Comparison of ENCODE assay signal across 8 mouse cellular contexts in genomic region chr5:89881425-89881824, GRCm38 (mm10). TPM values are rescaled to one million over a fixed set of nuclear protein-coding genes. Genes with fewer than 3 reads are reported as not detected.
A peak's percentile ranks its signal among the peaks of the same experiment; 100 is the strongest.
DNase-seq lines count a peak whose midpoint lies in the region; ATAC-seq and TF ChIP-seq lines count a peak whose summit lies in the region.

No protein-coding gene starts in this region.

- 24% methylated on average over 4 of the region's 4 CpGs for WGBS in forebrain, embryonic 14.5 days
- WGBS in limb, embryonic 13.5 days = 28% methylated on average over 4 of the region's 4 CpGs
- 43% methylated on average over 4 of the region's 4 CpGs for WGBS in neural tube, embryonic 14.5 days

- H3K4me3 ChIP-seq in layer of hippocampus, adult 2 months = peak overlapping the region; percentile 85
- H3K4me3 ChIP-seq in forebrain, embryonic 14.5 days (ENCODE audit: low read depth, low read length) = peak overlapping the region; percentile 70
- peak overlapping the region; percentile 75 for H3K4me3 ChIP-seq in limb, embryonic 13.5 days
- H3K4me3 ChIP-seq in neural tube, embryonic 14.5 days (ENCODE audit: low read depth, low read length) = peak overlapping the region; percentile 82

- H3K9me3 ChIP-seq in forebrain, embryonic 14.5 days (replicated peaks; ENCODE audit: control insufficient read depth, low read length) = no peaks in the 10 kb centered on the region
- no peaks in the 10 kb centered on the region for H3K9me3 ChIP-seq in limb, embryonic 13.5 days
- H3K9me3 ChIP-seq in neural tube, embryonic 14.5 days (ENCODE audit: control insufficient read depth, low read length) = no peaks in the 10 kb centered on the region

- H3K4me1 ChIP-seq in forebrain, embryonic 14.5 days (ENCODE audit: control insufficient read depth, insufficient read depth, low read length) = peaks cover 6% of the 10 kb centered on the region; the same call in 1 of the 2 replicates
- peaks cover 9% of the 10 kb centered on the region; the same call in 1 of the 2 replicates for H3K4me1 ChIP-seq in limb, embryonic 13.5 days
- H3K4me1 ChIP-seq in neural tube, embryonic 14.5 days (ENCODE audit: control insufficient read depth, insufficient read depth, low read length) = 0 out of 2 replicates have a peak, but pooled peaks cover 8% of the 10 kb centered on the region

- peak overlapping the region; percentile 99 for H3K4me2 ChIP-seq in forebrain, embryonic 14.5 days (ENCODE audit: low read length)
- H3K4me2 ChIP-seq in limb, embryonic 13.5 days (replicated peaks) = peak overlapping the region; percentile 95
- peak overlapping the region; percentile 100 for H3K4me2 ChIP-seq in neural tube, embryonic 14.5 days (ENCODE audit: low read depth, low read length)

- DNase-seq in layer of hippocampus, adult 2 months (ENCODE audit: low spot score in 2 of 2) = no peak
- no peak for DNase-seq in layer of hippocampus, adult 18-20 months (ENCODE audit: low spot score in 2 of 2)
- DNase-seq in forebrain, embryonic 14.5 days (ENCODE audit: low spot score) = no peak
- no peak for DNase-seq in cerebellum, postnatal 14 days
- no peak for DNase-seq in spleen, postnatal 10 days (ENCODE audit: low spot score in 2 of 2)
- DNase-seq in layer of hippocampus, adult 11-12 months (ENCODE audit: low spot score) = no peak

- H3K27ac ChIP-seq in layer of hippocampus, adult 2 months = no peak overlapping the region
- no peak overlapping the region for H3K27ac ChIP-seq in forebrain, embryonic 14.5 days (ENCODE audit: low read depth, low read length)
- H3K27ac ChIP-seq in limb, embryonic 13.5 days = no peak overlapping the region
- H3K27ac ChIP-seq in neural tube, embryonic 14.5 days (ENCODE audit: low read depth, low read length) = no peak overlapping the region

- no peak for ATAC-seq in forebrain, embryonic 14.5 days
- no peak for ATAC-seq in limb, embryonic 13.5 days (ENCODE audit: low FRiP score, low read depth)
- ATAC-seq in neural tube, embryonic 14.5 days (ENCODE audit: low read depth) = no peak

- no peak for TF ChIP-seq CTCF in layer of hippocampus, adult 2 months (conservative IDR thresholded peaks at IDR 0.05)

- H3K27me3 ChIP-seq in forebrain, embryonic 14.5 days (replicated peaks; ENCODE audit: control insufficient read depth, insufficient read depth, low read length) = no peaks in the 10 kb centered on the region
- H3K27me3 ChIP-seq in limb, embryonic 13.5 days = no peaks in the 10 kb centered on the region
- no peaks in the 10 kb centered on the region for H3K27me3 ChIP-seq in neural tube, embryonic 14.5 days (ENCODE audit: control insufficient read depth, insufficient read depth, low read length)

- H3K9ac ChIP-seq in forebrain, embryonic 14.5 days (ENCODE audit: low read length) = no peak overlapping the region; the same call in 1 of the 2 replicates
- peak overlapping the region; percentile 81; the same call in 1 of the 2 replicates for H3K9ac ChIP-seq in limb, embryonic 13.5 days
- H3K9ac ChIP-seq in neural tube, embryonic 14.5 days (replicated peaks; ENCODE audit: low read depth, low read length) = no peak overlapping the region

- H3K36me3 ChIP-seq in forebrain, embryonic 14.5 days (ENCODE audit: control insufficient read depth, insufficient read depth, low read length) = no peaks in the 10 kb centered on the region
- peaks cover 6% of the 10 kb centered on the region; the same call in 1 of the 2 replicates for H3K36me3 ChIP-seq in limb, embryonic 13.5 days
- no peaks in the 10 kb centered on the region for H3K36me3 ChIP-seq in neural tube, embryonic 14.5 days (ENCODE audit: control insufficient read depth, insufficient read depth, low read length)

RNA-seq across cellular contexts. Expression of gene Adamts3, which starts 1.7 kb away (rescaled TPM):
- 10 to 100 TPM; 25.5 to 27.1 TPM for total RNA-seq in layer of hippocampus, adult 2 months (2021)
- total RNA-seq in layer of hippocampus, adult 18-20 months (2021) = 10 to 100 TPM; 18.9 to 20.1 TPM
- polyA plus RNA-seq in forebrain, embryonic 14.5 days (2014; fragmentation: Nextera tagmentation; extraction: Ambion mirVana) = 14.6 and 18.5 TPM in 2 replicates
- polyA plus RNA-seq in limb, embryonic 13.5 days (2015; fragmentation: Nextera tagmentation; extraction: Ambion mirVana) = 7.9 and 8.0 TPM in 2 replicates
- polyA plus RNA-seq in neural tube, embryonic 14.5 days (2014; fragmentation: Nextera tagmentation; extraction: Ambion mirVana) = 10.9 and 12.8 TPM in 2 replicates
